8 mouse cellular contexts compared by ENCODE assay signal in genomic region chr9:77917074-77917621, GRCm38 (mm10). TPM values are rescaled to one million over a fixed set of nuclear protein-coding genes. Genes with fewer than 3 reads are reported as not detected.
DNase-seq lines count a peak whose midpoint lies in the region; ATAC-seq and TF ChIP-seq lines count a peak whose summit lies in the region.

Elovl5 (plus strand) TSS chr9:77917364.

- no peaks in the 10 kb centered on the region for H3K9me3 ChIP-seq in E14TG2a.4 (ENCODE audit: low read length)
- H3K9me3 ChIP-seq in forebrain, embryonic 12.5 days = no peaks in the 10 kb centered on the region
- no peaks in the 10 kb centered on the region for H3K9me3 ChIP-seq in heart, postnatal 0 days (replicated peaks; ENCODE audit: control insufficient read depth, low read length)
- no peaks in the 10 kb centered on the region for H3K9me3 ChIP-seq in liver, embryonic 16.5 days (replicated peaks; ENCODE audit: control insufficient read depth, low read length)
- no peaks in the 10 kb centered on the region for H3K9me3 ChIP-seq in neural tube, embryonic 13.5 days

- H3K4me2 ChIP-seq in forebrain, embryonic 12.5 days = peak within 1 kb of the TSS; percentile 83
- peak within 1 kb of the TSS; percentile 91 for H3K4me2 ChIP-seq in heart, postnatal 0 days (ENCODE audit: low read depth, low read length)
- peak within 1 kb of the TSS; percentile 96 for H3K4me2 ChIP-seq in liver, embryonic 16.5 days (ENCODE audit: low read depth, low read length)
- peak within 1 kb of the TSS; percentile 97 for H3K4me2 ChIP-seq in neural tube, embryonic 13.5 days

- peak; percentile 65; the same call in 1 of the 2 replicates for TF ChIP-seq POLR2A in testis, adult 2 months (IDR thresholded peaks at IDR 0.05; ENCODE audit: control insufficient read depth, low read depth, low read length)

- ATAC-seq in forebrain, embryonic 12.5 days (ENCODE audit: low FRiP score) = peak; percentile 97
- ATAC-seq in heart, postnatal 0 days (ENCODE audit: insufficient read depth, low read depth) = peak; percentile 96
- peak; percentile 84 for ATAC-seq in liver, embryonic 16.5 days (ENCODE audit: low read depth)
- peak; percentile 96 for ATAC-seq in neural tube, embryonic 13.5 days (ENCODE audit: low read depth)

- peaks cover 47% of the 10 kb centered on the region for H3K4me1 ChIP-seq in E14TG2a.4 (replicated peaks; ENCODE audit: low read depth, low read length)
- peaks cover 29% of the 10 kb centered on the region for H3K4me1 ChIP-seq in forebrain, embryonic 12.5 days
- peaks cover 13% of the 10 kb centered on the region; the same call in 1 of the 2 replicates for H3K4me1 ChIP-seq in heart, postnatal 0 days (ENCODE audit: control insufficient read depth, insufficient read depth)
- peaks cover 15% of the 10 kb centered on the region for H3K4me1 ChIP-seq in liver, embryonic 16.5 days (ENCODE audit: control insufficient read depth, low read depth, low read length)
- peaks cover 40% of the 10 kb centered on the region for H3K4me1 ChIP-seq in neural tube, embryonic 13.5 days (replicated peaks)
- peaks cover 7% of the 10 kb centered on the region for H3K4me1 ChIP-seq in testis, adult 2 months (ENCODE audit: control insufficient read depth, insufficient read depth, low read length)

- peaks cover 19% of the 10 kb centered on the region for H3K27me3 ChIP-seq in E14TG2a.4 (ENCODE audit: insufficient read depth, low read length)
- H3K27me3 ChIP-seq in forebrain, embryonic 12.5 days = no peaks in the 10 kb centered on the region
- H3K27me3 ChIP-seq in heart, postnatal 0 days (ENCODE audit: control insufficient read depth, insufficient read depth, low read length) = no peaks in the 10 kb centered on the region
- peaks cover 3% of the 10 kb centered on the region; the same call in 1 of the 2 replicates for H3K27me3 ChIP-seq in liver, embryonic 16.5 days (ENCODE audit: control insufficient read depth, insufficient read depth, low read depth, low read length)
- no peaks in the 10 kb centered on the region for H3K27me3 ChIP-seq in neural tube, embryonic 13.5 days
- no peaks in the 10 kb centered on the region for H3K27me3 ChIP-seq in testis, adult 2 months (ENCODE audit: control insufficient read depth, insufficient read depth, low read length)

- peaks cover 10% of the 10 kb centered on the region; the same call in 1 of the 2 replicates for H3K36me3 ChIP-seq in E14TG2a.4 (ENCODE audit: insufficient read depth, low read length)
- H3K36me3 ChIP-seq in forebrain, embryonic 12.5 days (replicated peaks) = no peaks in the 10 kb centered on the region
- 0 out of 2 replicates have a peak, but pooled peaks cover 1% of the 10 kb centered on the region for H3K36me3 ChIP-seq in heart, postnatal 0 days (replicated peaks; ENCODE audit: control insufficient read depth, insufficient read depth, low read length)
- H3K36me3 ChIP-seq in liver, embryonic 16.5 days (ENCODE audit: control insufficient read depth, insufficient read depth) = no peaks in the 10 kb centered on the region
- no peaks in the 10 kb centered on the region for H3K36me3 ChIP-seq in neural tube, embryonic 13.5 days
- H3K36me3 ChIP-seq in testis, adult 2 months (ENCODE audit: control insufficient read depth, insufficient read depth, low read length) = no peaks in the 10 kb centered on the region

- H3K9ac ChIP-seq in forebrain, embryonic 12.5 days = peak within 1 kb of the TSS; percentile 89
- H3K9ac ChIP-seq in heart, postnatal 0 days (replicated peaks; ENCODE audit: low read depth, low read length) = peak within 1 kb of the TSS; percentile 79
- H3K9ac ChIP-seq in liver, embryonic 16.5 days (ENCODE audit: low read depth, low read length) = peak within 1 kb of the TSS; percentile 70
- H3K9ac ChIP-seq in neural tube, embryonic 13.5 days = peak within 1 kb of the TSS; percentile 90

- peak; percentile 87 for DNase-seq in c-Kit-positive CD71-positive TER-119-positive erythroid progenitor cells, embryonic 14.5 days (ENCODE audit: low spot score)
- peak; percentile 95 for DNase-seq in heart, postnatal 0 days (ENCODE audit: low spot score)
- peak; percentile 98 for DNase-seq in kidney, postnatal 4 days

- peak within 1 kb of the TSS; percentile 89 for H3K27ac ChIP-seq in forebrain, embryonic 12.5 days
- peak within 1 kb of the TSS; percentile 87 for H3K27ac ChIP-seq in heart, postnatal 0 days (ENCODE audit: low read depth)
- peak within 1 kb of the TSS; percentile 70 for H3K27ac ChIP-seq in liver, embryonic 16.5 days (ENCODE audit: low read length)
- peak within 1 kb of the TSS; percentile 94 for H3K27ac ChIP-seq in neural tube, embryonic 13.5 days (replicated peaks)
- H3K27ac ChIP-seq in testis, adult 2 months (ENCODE audit: control insufficient read depth, insufficient read depth, low read depth, low read length) = peak within 1 kb of the TSS; percentile 87

- WGBS in forebrain, embryonic 12.5 days = under 1% methylated on average over 42 of the region's 42 CpGs
- WGBS in heart, postnatal 0 days = under 1% methylated on average over 42 of the region's 42 CpGs
- WGBS in liver, embryonic 16.5 days (ENCODE audit: insufficient replicate concordance) = under 1% methylated on average over 42 of the region's 42 CpGs
- WGBS in neural tube, embryonic 13.5 days = under 1% methylated on average over 42 of the region's 42 CpGs

- peak within 1 kb of the TSS; percentile 92 for H3K4me3 ChIP-seq in E14TG2a.4 (replicated peaks; ENCODE audit: low read length)
- H3K4me3 ChIP-seq in forebrain, embryonic 12.5 days (replicated peaks) = peak within 1 kb of the TSS; percentile 92
- peak within 1 kb of the TSS; percentile 81 for H3K4me3 ChIP-seq in heart, postnatal 0 days (ENCODE audit: low read depth, low read length)
- H3K4me3 ChIP-seq in liver, embryonic 16.5 days (ENCODE audit: low read depth, low read length) = peak within 1 kb of the TSS; percentile 78
- H3K4me3 ChIP-seq in neural tube, embryonic 13.5 days = peak within 1 kb of the TSS; percentile 97
- peak within 1 kb of the TSS; percentile 94 for H3K4me3 ChIP-seq in testis, adult 2 months (ENCODE audit: control insufficient read depth, low read depth, low read length)

- no peak for TF ChIP-seq CTCF in E14TG2a.4 (conservative IDR thresholded peaks at IDR 0.05; ENCODE audit: low read length)
- TF ChIP-seq CTCF in heart, postnatal 0 days (IDR thresholded peaks at IDR 0.05; ENCODE audit: low read depth) = no peak
- no peak for TF ChIP-seq CTCF in testis, adult 2 months (IDR thresholded peaks at IDR 0.05; ENCODE audit: control insufficient read depth, insufficient read depth, insufficient replicate concordance, low read depth, low read length)

- TF ChIP-seq EP300 in heart, postnatal 0 days (IDR thresholded peaks at IDR 0.05; ENCODE audit: low read depth) = no peak

RNA-seq across cellular contexts. Expression of gene Elovl5, which starts in this region (rescaled TPM):
- 74.6 and 78.8 TPM in 2 replicates for polyA plus RNA-seq in forebrain, embryonic 12.5 days (2016; fragmentation: Nextera tagmentation; extraction: Ambion mirVana)
- 53.3 and 80.1 TPM in 2 replicates for total RNA-seq in heart, postnatal 0 days (2014; rRNA removed; ENCODE audit: low replicate concordance)
- 47.1 and 48.4 TPM in 2 replicates for polyA plus RNA-seq in heart, postnatal 0 days (2015; fragmentation: Nextera tagmentation; extraction: Ambion mirVana)
- polyA plus RNA-seq in liver, embryonic 16.5 days (2015; fragmentation: Nextera tagmentation; extraction: Ambion mirVana) = 19.1 and 19.2 TPM in 2 replicates
- 62.6 and 68.3 TPM in 2 replicates for polyA plus RNA-seq in neural tube, embryonic 13.5 days (2015; fragmentation: Nextera tagmentation; extraction: Ambion mirVana)
- 54.1 and 74.7 TPM in 2 replicates for polyA plus RNA-seq in testis, adult 2 months (2012; rRNA removed)

Comparison
In these comparisons a context has a peak if more than half of its experiments do, and no peak if none do; other contexts are left out.
1. Peak in every context shown above with its lines: DNase-seq, ATAC-seq, H3K4me3 ChIP-seq and H3K27ac ChIP-seq.